Mouse (Mus musculus): ENCODE data around the gene Spata31d1a. TPM values are rescaled to one million over a fixed set of nuclear protein-coding genes. Genes with fewer than 3 reads are reported as not detected.

Spata31d1a gene
- total and polyA plus RNA-seq, 3 experiments = 0.19 TPM; not detected in 2

GRCm38 (mm10) chr13:59652651-59653050, 57.5 kb downstream of the Spata31d1a start:
- dilution Hi-C loops (cut with MboI; ENCODE audit: extremely low pct_ligation_motif_present, extremely low pct_unique_long_range_greater_than_20kb, low sequenced_read_pairs) (no loop called here), in situ Hi-C loops (cut with MboI; ENCODE audit: low pct_ligation_motif_present, low pct_unique_long_range_greater_than_20kb, low sequenced_read_pairs) (no loop called here)
- Histone ChIP-seq H3K9ac (ENCODE audit: insufficient read depth, low read depth) (no peak overlapping the region), H3K4me2 (ENCODE audit: insufficient read depth, low read depth, poor library complexity, severe bottlenecking) (no peak overlapping the region), H3K27ac (ENCODE audit: insufficient read depth, low read depth) (no peak overlapping the region), H3K4me3 (replicated peaks in 1 of 3; ENCODE audit: low read depth in 2 of 3, low read length in 2 of 3, poor library complexity in 1 of 3) (no peak overlapping the region), H3K4me1 (ENCODE audit: control insufficient read depth in 1 of 2, insufficient read depth in 2 of 2) (peaks cover 27 to 58% of the 10 kb centered on the region in 2 experiments), H3K9me3 (replicated peaks; ENCODE audit: low read length) (no peaks in the 10 kb centered on the region), H3K36me3 (replicated peaks in 1 of 2; ENCODE audit: control insufficient read depth in 1 of 2, insufficient read depth in 1 of 2, low read length in 1 of 2) (peaks cover 8 to 60% of the 10 kb centered on the region in 2 experiments), H3K27me3 (replicated peaks) (no peaks in the 10 kb centered on the region), H3K79me2 (replicated peaks; ENCODE audit: control insufficient read depth, extremely low read depth, insufficient read depth, poor library complexity, severe bottlenecking) (no peaks in the 10 kb centered on the region)
- DNase-seq (ENCODE audit: extremely low read depth) = no peak
- TF ChIP-seq POLR2AphosphoS2 (IDR thresholded peaks at IDR 0.05; ENCODE audit: low read depth, low read length) (no peak), CHD1 (IDR thresholded peaks at IDR 0.05; ENCODE audit: low read depth, low read length) (no peak), MAX (IDR thresholded peaks at IDR 0.05; ENCODE audit: low read length) (no peak), MAFK (IDR thresholded peaks at IDR 0.05; ENCODE audit: insufficient replicate concordance, low read length) (no peak)

Other genes with a start within 250 kb of the Spata31d1a start
- gene Agtpbp1, start 125.1 kb downstream of the Spata31d1a start, total RNA-seq (2012; rRNA removed) = 15.0 and 19.5 TPM in 2 replicates
- gene Agtpbp1, start 125.1 kb downstream of the Spata31d1a start, total RNA-seq (2014; rRNA removed) = 15.7 and 20.8 TPM in 2 replicates
- 19.4 and 21.5 TPM in 2 replicates for gene Agtpbp1, start 125.1 kb downstream of the Spata31d1a start, polyA plus RNA-seq (2012; ENCODE audit: insufficient read length, low read depth)
- gene Naa35, start 125.1 kb downstream of the Spata31d1a start, total RNA-seq (2012; rRNA removed) = 41.2 and 46.8 TPM in 2 replicates
- gene Naa35, start 125.1 kb downstream of the Spata31d1a start, total RNA-seq (2014; rRNA removed) = 56.4 and 66.4 TPM in 2 replicates
- 60.2 and 69.6 TPM in 2 replicates for gene Naa35, start 125.1 kb downstream of the Spata31d1a start, polyA plus RNA-seq (2012; ENCODE audit: insufficient read length, low read depth)
- 16.4 and 17.4 TPM in 2 replicates for gene Golm1, start 34.5 kb downstream of the Spata31d1a start, total RNA-seq (2012; rRNA removed)
- gene Golm1, start 34.5 kb downstream of the Spata31d1a start, total RNA-seq (2014; rRNA removed) = 18.9 and 21.9 TPM in 2 replicates
- 14.3 and 18.1 TPM in 2 replicates for gene Golm1, start 34.5 kb downstream of the Spata31d1a start, polyA plus RNA-seq (2012; ENCODE audit: insufficient read length, low read depth)
- gene 4921517D22Rik, start 16.2 kb downstream of the Spata31d1a start, total RNA-seq (2012; rRNA removed) = not detected in 2 replicates
- not detected in 2 replicates for gene 4921517D22Rik, start 16.2 kb downstream of the Spata31d1a start, total RNA-seq (2014; rRNA removed)
- gene 4921517D22Rik, start 16.2 kb downstream of the Spata31d1a start, polyA plus RNA-seq (2012; ENCODE audit: insufficient read length, low read depth) = not detected in 2 replicates
- gene Spata31d1b, start 2.0 kb upstream of the Spata31d1a start, total RNA-seq (2012; rRNA removed) = 0.13 and 0.30 TPM in 2 replicates
- 0.09 and 0.18 TPM in 2 replicates for gene Spata31d1b, start 2.0 kb upstream of the Spata31d1a start, total RNA-seq (2014; rRNA removed)
- 0.05 and 0.27 TPM in 2 replicates for gene Spata31d1b, start 2.0 kb upstream of the Spata31d1a start, polyA plus RNA-seq (2012; ENCODE audit: insufficient read length, low read depth)
- not detected in 2 replicates for gene Spata31d1d, start 21.4 kb upstream of the Spata31d1a start, total RNA-seq (2012; rRNA removed)
- gene Spata31d1d, start 21.4 kb upstream of the Spata31d1a start, total RNA-seq (2014; rRNA removed) = not detected in 2 replicates
- not detected in 2 replicates for gene Spata31d1d, start 21.4 kb upstream of the Spata31d1a start, polyA plus RNA-seq (2012; ENCODE audit: insufficient read length, low read depth)
- gene 1700014D04Rik, start 36.4 kb upstream of the Spata31d1a start, total RNA-seq (2012; rRNA removed) = not detected in 2 replicates
- not detected in 2 replicates for gene 1700014D04Rik, start 36.4 kb upstream of the Spata31d1a start, total RNA-seq (2014; rRNA removed)
- gene 1700014D04Rik, start 36.4 kb upstream of the Spata31d1a start, polyA plus RNA-seq (2012; ENCODE audit: insufficient read length, low read depth) = not detected in 2 replicates
- 15.8 and 19.6 TPM in 2 replicates for gene Isca1, start 59.5 kb upstream of the Spata31d1a start, total RNA-seq (2012; rRNA removed)
- 17.6 and 18.4 TPM in 2 replicates for gene Isca1, start 59.5 kb upstream of the Spata31d1a start, total RNA-seq (2014; rRNA removed)
- 33.2 and 41.0 TPM in 2 replicates for gene Isca1, start 59.5 kb upstream of the Spata31d1a start, polyA plus RNA-seq (2012; ENCODE audit: insufficient read length, low read depth)
- not detected in 2 replicates for gene Gm49354, start 71.9 kb upstream of the Spata31d1a start, total RNA-seq (2012; rRNA removed)
- gene Gm49354, start 71.9 kb upstream of the Spata31d1a start, total RNA-seq (2014; rRNA removed) = not detected in 2 replicates
- 4.5 TPM in 1 of 2 replicates, not detected in the other for gene Gm49354, start 71.9 kb upstream of the Spata31d1a start, polyA plus RNA-seq (2012; ENCODE audit: insufficient read length, low read depth)
- gene Tut7, start 112.8 kb upstream of the Spata31d1a start, total RNA-seq (2012; rRNA removed) = 17.9 and 18.1 TPM in 2 replicates
- gene Tut7, start 112.8 kb upstream of the Spata31d1a start, total RNA-seq (2014; rRNA removed) = 14.3 and 15.4 TPM in 2 replicates
- gene Tut7, start 112.8 kb upstream of the Spata31d1a start, polyA plus RNA-seq (2012; ENCODE audit: insufficient read length, low read depth) = 21.5 and 21.6 TPM in 2 replicates

Measured in CH12.LX (cell line).